Comparison of ENCODE assay signal across 7 mouse cellular contexts in genomic region chr15:84697611-84698011, GRCm38 (mm10). TPM values are rescaled to one million over a fixed set of nuclear protein-coding genes. Genes with fewer than 3 reads are reported as not detected.
DNase-seq lines count a peak whose midpoint lies in the region; ATAC-seq lines count a peak whose summit lies in the region.

No protein-coding gene starts in this region.

- H3K4me3 ChIP-seq in limb, embryonic 13.5 days, result no peak overlapping the region

- H3K27ac ChIP-seq in limb, embryonic 13.5 days, result peak overlapping the region; percentile 84

- DNase-seq in adrenal gland, adult 18-20 months (ENCODE audit: low spot score in 2 of 2), result peak; percentile 38 to 47
- DNase-seq in adrenal gland, postnatal 14 days, result peak; percentile 87
- DNase-seq in frontal cortex, postnatal 14 days (ENCODE audit: low spot score in 2 of 2), result peak; percentile 55 to 74
- DNase-seq in heart, postnatal 4 days, result peak; percentile 76
- DNase-seq in testis, postnatal 14 days (ENCODE audit: low spot score), result peak; percentile 72

- WGBS in limb, embryonic 13.5 days, result 46% methylated on average over 11 of the region's 11 CpGs

- H3K27me3 ChIP-seq in limb, embryonic 13.5 days, result no peaks in the 10 kb centered on the region

- H3K4me1 ChIP-seq in limb, embryonic 13.5 days, result peaks cover 39% of the 10 kb centered on the region

- H3K9ac ChIP-seq in limb, embryonic 13.5 days, result peak overlapping the region; percentile 45; the same call in 1 of the 2 replicates

- peak overlapping the region; percentile 27 for H3K4me2 ChIP-seq in limb, embryonic 13.5 days (replicated peaks)

- ATAC-seq in limb, embryonic 13.5 days (ENCODE audit: low FRiP score, low read depth), result peak; percentile 53
- ATAC-seq in erythroid progenitor cell, adult 5-6 weeks (replicated peaks; ENCODE audit: low FRiP score, poor library complexity, severe bottlenecking), result no peak

- H3K9me3 ChIP-seq in limb, embryonic 13.5 days, result no peaks in the 10 kb centered on the region

- H3K36me3 ChIP-seq in limb, embryonic 13.5 days, result peaks cover 67% of the 10 kb centered on the region

RNA-seq across cellular contexts. Expression of gene Arhgap8, which starts 22.2 kb away (rescaled TPM):
- 1 to 10 TPM in 1 of 2 experiments, under 1 TPM in 1; 0.53 to 1.3 TPM for total RNA-seq in adrenal gland, adult 18-20 months (2021)
- 0.83 and 1.2 TPM in 2 replicates for total RNA-seq in adrenal gland, postnatal 14 days (2021)
- 1 to 10 TPM; 3.8 to 4.0 TPM for total RNA-seq in heart, postnatal 4 days (2021)
- 6.7 and 7.5 TPM in 2 replicates for polyA plus RNA-seq in limb, embryonic 13.5 days (2015; fragmentation: Nextera tagmentation; extraction: Ambion mirVana)
- not detected in 2 replicates for total RNA-seq in erythroid progenitor cell, adult 5-6 weeks (2015; ENCODE audit: low replicate concordance)
- total RNA-seq in erythroid progenitor cell, adult 5-6 weeks (2017; ENCODE audit: low replicate concordance), result not detected in 2 replicates

RNA-seq across cellular contexts. Expression of gene Prr5, which starts 28.2 kb away (rescaled TPM):
- 10 to 100 TPM in 1 of 2 experiments, 1 to 10 TPM in 1; 5.5 to 11.0 TPM for total RNA-seq in adrenal gland, adult 18-20 months (2021)
- 7.1 and 8.7 TPM in 2 replicates for total RNA-seq in adrenal gland, postnatal 14 days (2021)
- 10 to 100 TPM; 11.6 to 12.3 TPM for total RNA-seq in heart, postnatal 4 days (2021)
- 31.1 and 31.8 TPM in 2 replicates for polyA plus RNA-seq in limb, embryonic 13.5 days (2015; fragmentation: Nextera tagmentation; extraction: Ambion mirVana)
- total RNA-seq in erythroid progenitor cell, adult 5-6 weeks (2015; ENCODE audit: low replicate concordance), result 5.4 TPM in 1 of 2 replicates, not detected in the other
- total RNA-seq in erythroid progenitor cell, adult 5-6 weeks (2017; ENCODE audit: low replicate concordance), result 0.39 TPM in 1 of 2 replicates, not detected in the other
